ENCODE assay signal across 27 mouse cellular contexts in genomic region chr16:33288536-33288935, GRCm38 (mm10).
"Had no signal": no experiment of that assay in that cellular context is flagged by ENCODE, and none has a peak within 500 bp of the region (broad histone marks: within the 10 kb centered on the region; RNA-seq: fewer than 3 reads in every experiment).

No protein-coding gene starts in this region.

- H3K4me2 ChIP-seq: heart, embryonic 11.5 days; hindbrain, embryonic 12.5 days; hindbrain, embryonic 15.5 days; kidney, embryonic 15.5 days; limb, embryonic 12.5 days; liver, embryonic 11.5 days; liver, embryonic 13.5 days; liver, embryonic 15.5 days had no signal

- ATAC-seq: hindbrain, postnatal 0 days; intestine, embryonic 16.5 days had no signal

- H3K27me3 ChIP-seq: hindbrain, embryonic 12.5 days; hindbrain, embryonic 15.5 days; kidney, embryonic 15.5 days; limb, embryonic 12.5 days; liver, embryonic 13.5 days; liver, embryonic 15.5 days had no signal

- H3K4me3 ChIP-seq: gastrocnemius, adult 2 months; hindbrain, embryonic 10.5 days; hindbrain, embryonic 12.5 days; hindbrain, embryonic 15.5 days; kidney, embryonic 15.5 days; layer of hippocampus, adult 2 months; left cerebral cortex, adult 2 months; limb, embryonic 10.5 days; limb, embryonic 12.5 days; liver, embryonic 13.5 days; liver, embryonic 15.5 days had no signal

- H3K9me3 ChIP-seq: hindbrain, embryonic 12.5 days; hindbrain, embryonic 15.5 days; limb, embryonic 10.5 days; liver, embryonic 13.5 days; liver, embryonic 15.5 days had no signal

- H3K9ac ChIP-seq: hindbrain, embryonic 12.5 days; hindbrain, embryonic 15.5 days; kidney, embryonic 15.5 days; limb, embryonic 12.5 days; liver, embryonic 13.5 days; liver, embryonic 15.5 days had no signal

- DNase-seq: gastrocnemius, adult 2 months; gastrocnemius, postnatal 10 days; gastrocnemius, postnatal 25 days; heart, adult 18-20 months; heart, postnatal 10 days; heart, postnatal 4 days; kidney, adult 11 months; kidney, adult 2 months; kidney, adult 9 months; kidney, postnatal 14 days; kidney, postnatal 4 days; liver; liver, embryonic 13.5 days had no signal

- H3K27ac ChIP-seq: gastrocnemius, adult 2 months; hindbrain, embryonic 10.5 days; hindbrain, embryonic 12.5 days; hindbrain, embryonic 15.5 days; hindbrain, postnatal 0 days; kidney, embryonic 15.5 days; kidney, postnatal 0 days; layer of hippocampus, adult 2 months; left cerebral cortex, adult 2 months; limb, embryonic 10.5 days; limb, embryonic 12.5 days; liver, embryonic 13.5 days; liver, embryonic 15.5 days had no signal

- H3K4me1 ChIP-seq: hindbrain, embryonic 10.5 days; hindbrain, embryonic 12.5 days; hindbrain, embryonic 15.5 days; kidney, embryonic 15.5 days; limb, embryonic 10.5 days; limb, embryonic 12.5 days; liver, embryonic 13.5 days; liver, embryonic 15.5 days had no signal
